Mouse (Mus musculus) liver, embryonic 15.5 days (tissue): Measurements from ENCODE around the gene Acsl1. TPM values are rescaled to one million over a fixed set of nuclear protein-coding genes. Genes with fewer than 3 reads are reported as not detected.

ENCODE experiments used
- polyA plus RNA-seq: library from polyadenylated mRNA; unstranded; fragments of >200 nt; fragmentation: Nextera tagmentation; extraction: Ambion mirVana; gene quantifications from 2 replicates; pipeline ENCODE4 v1.2.1, GENCODE M21; 2015

Gene Acsl1
- polyA plus RNA-seq, 1 experiment from 2014 or later: 106 TPM

Other genes with a start within 250 kb of the Acsl1 start
- not detected in 2 replicates for gene Helt, start 176.4 kb upstream of the Acsl1 start, polyA plus RNA-seq
- 13.9 and 14.7 TPM in 2 replicates for gene Cenpu, start 81.0 kb downstream of the Acsl1 start, polyA plus RNA-seq
- 7.0 and 9.0 TPM in 2 replicates for gene Primpol, start 146.2 kb downstream of the Acsl1 start, polyA plus RNA-seq
- 43.7 and 47.6 TPM in 2 replicates for gene Casp3, start 146.3 kb downstream of the Acsl1 start, polyA plus RNA-seq